Mouse (Mus musculus) lung, embryonic 15.5 days (tissue): Measurements from ENCODE around the gene Syt3. TPM values are rescaled to one million over a fixed set of nuclear protein-coding genes. Genes with fewer than 3 reads are reported as not detected.

Experiments used
- ATAC-seq: fragments of 200-750 bp; cut with Nextera tagmentation; 2 replicates; pipeline ENCODE4 v1.8.0; 2017; ENCODE audit warnings: moderate number of reproducible peaks, borderline replicate concordance; ENCODE audit not compliant: low FRiP score, low TSS enrichment; ENCODE audit errors: extremely low read depth
- H3K27ac ChIP-seq: fragments of 300-500 bp; sonication (generic); 2 replicates; pipeline ENCODE4 v1.5.1; 2015; ENCODE audit warnings: moderate library complexity, mild to moderate bottlenecking, inconsistent platforms
- H3K27me3 ChIP-seq: fragments of 300-500 bp; sonication (generic); 2 replicates; pipeline ENCODE4 v1.6.1; 2015; ENCODE audit warnings: inconsistent platforms
- H3K36me3 ChIP-seq: fragments of 300-500 bp; sonication (generic); 2 replicates; pipeline ENCODE4 v1.6.1; 2015; ENCODE audit warnings: inconsistent platforms
- H3K4me1 ChIP-seq: fragments of 300-500 bp; sonication (generic); 2 replicates; pipeline ENCODE4 v1.6.1; 2015; ENCODE audit warnings: inconsistent platforms
- H3K4me2 ChIP-seq: fragments of 300-500 bp; sonication (generic); 2 replicates; pipeline ENCODE4 v1.6.1; 2015; ENCODE audit warnings: inconsistent platforms, mild to moderate bottlenecking, moderate library complexity
- H3K4me3 ChIP-seq: fragments of 300-500 bp; sonication (generic); 2 replicates; pipeline ENCODE4 v1.5.1; 2015; ENCODE audit warnings: mild to moderate bottlenecking, inconsistent platforms
- H3K9ac ChIP-seq: fragments of 300-500 bp; sonication (generic); 2 replicates; pipeline ENCODE4 v1.6.1; 2015; ENCODE audit warnings: inconsistent platforms
- H3K9me3 ChIP-seq: fragments of 300-500 bp; sonication (generic); 2 replicates; pipeline ENCODE4 v1.6.1; 2016; ENCODE audit warnings: inconsistent platforms
- WGBS: fragments of 180-500 bp; shearing (Covaris S2); methylation state at CpG from one replicate; pipeline ENCODE4 v1.1.7; 2015; 5-methylcytosine and 5-hydroxymethylcytosine counted together
- polyA plus RNA-seq: library from polyadenylated mRNA; unstranded; fragments of >200 nt; fragmentation: Nextera tagmentation; extraction: Ambion mirVana; gene quantifications from 2 replicates; pipeline ENCODE4 v1.2.1, GENCODE M21; 2015

Gene Syt3
- polyA plus RNA-seq, 1 experiment from 2014 or later, result 2.3 TPM

DNA sequence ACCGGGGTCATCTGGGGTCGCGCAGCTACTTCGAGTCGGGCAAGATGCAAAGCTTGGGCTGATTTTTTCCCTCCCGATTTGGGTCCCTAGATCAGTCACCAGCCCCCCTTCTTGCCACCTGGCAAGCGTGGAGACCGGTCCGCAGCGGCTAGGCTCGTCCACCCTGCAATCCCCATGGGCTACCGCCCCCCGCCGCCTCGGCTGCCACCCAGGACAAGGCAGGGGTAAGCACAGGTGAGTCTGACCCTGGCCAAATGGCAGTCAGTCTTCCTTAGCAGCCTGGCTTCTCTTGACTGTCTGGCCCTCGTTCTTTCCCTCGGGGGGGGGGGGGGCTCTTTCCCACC is 786 bp downstream of the Syt3 start:
- H3K9ac ChIP-seq, result peak overlapping the region; percentile 1; the same call in 1 of the 2 replicates
- WGBS, result 2% methylated on average over 17 of the region's 17 CpGs
- no peak overlapping the region for H3K27ac ChIP-seq
- peaks cover 2% of the 10 kb centered on the region; the same call in 1 of the 2 replicates for H3K4me1 ChIP-seq
- H3K9me3 ChIP-seq, result no peaks in the 10 kb centered on the region
- H3K27me3 ChIP-seq, result peaks cover 27% of the 10 kb centered on the region
- peak; percentile 62; the same call in 1 of the 2 replicates for ATAC-seq
- H3K36me3 ChIP-seq, result no peaks in the 10 kb centered on the region
- H3K4me3 ChIP-seq, result peak overlapping the region; percentile 50
- H3K4me2 ChIP-seq, result peak overlapping the region; percentile 87

DNA sequence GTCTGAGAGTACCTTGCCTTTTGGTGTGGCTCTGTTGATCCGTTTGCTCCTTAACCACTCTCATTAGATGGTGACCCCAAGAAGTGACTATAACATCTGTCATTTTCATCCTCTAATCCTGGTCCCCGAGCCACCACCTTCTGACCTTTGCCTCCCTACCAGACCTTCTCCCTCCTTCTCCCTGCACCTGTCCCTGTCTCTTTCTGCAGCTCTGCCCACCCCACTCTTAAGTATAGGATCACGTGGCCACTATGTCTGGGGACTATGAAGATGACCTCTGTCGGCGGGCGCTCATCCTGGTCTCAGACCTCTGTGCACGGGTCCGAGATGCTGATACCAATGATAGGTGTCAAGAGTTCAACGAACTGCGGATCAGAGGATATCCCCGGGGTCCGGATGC is 1.8 kb downstream of the Syt3 start, which contains the start of gene 1700008O03Rik:
1700008O03Rik (minus strand) TSS at position 101 of the 400 bp plus-strand sequence.
- H3K4me1 ChIP-seq, result peaks cover 2% of the 10 kb centered on the region; the same call in 1 of the 2 replicates
- H3K9me3 ChIP-seq, result no peaks in the 10 kb centered on the region
- peak within 1 kb of the TSS; percentile 50 for H3K4me3 ChIP-seq
- WGBS, result 70% methylated on average over 12 of the region's 12 CpGs
- peaks cover 27% of the 10 kb centered on the region for H3K27me3 ChIP-seq
- H3K9ac ChIP-seq, result peak within 1 kb of the TSS; percentile 1; the same call in 1 of the 2 replicates
- H3K27ac ChIP-seq, result no peak within 1 kb of the TSS
- H3K4me2 ChIP-seq, result peak within 1 kb of the TSS; percentile 87
- no peak for ATAC-seq
- no peaks in the 10 kb centered on the region for H3K36me3 ChIP-seq

DNA sequence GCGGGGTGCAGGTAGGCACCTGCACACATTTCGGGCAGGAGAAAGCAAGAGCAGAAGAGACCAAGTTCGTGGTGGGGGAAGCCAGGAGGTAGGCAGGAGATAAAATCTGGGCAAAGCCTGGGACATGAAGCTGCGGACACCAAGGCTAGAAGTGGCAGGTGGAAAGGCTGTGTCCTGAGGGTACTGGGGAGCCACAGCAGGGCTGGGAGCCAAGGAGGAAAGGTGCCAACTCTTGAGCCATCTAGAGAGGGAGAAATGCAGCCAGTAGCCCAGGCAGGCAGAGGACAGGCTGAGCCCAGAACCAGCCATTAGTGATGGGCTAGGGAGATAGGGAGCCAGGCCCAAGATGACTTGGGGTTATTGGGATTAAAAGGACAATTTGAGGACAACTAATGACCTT is 7.9 kb downstream of the Syt3 start:
- Histone ChIP-seq H3K9ac (no peak overlapping the region), H3K9me3 (no peaks in the 10 kb centered on the region), H3K4me1 (no peaks in the 10 kb centered on the region), H3K27ac (no peak overlapping the region), H3K27me3 (peaks cover 10% of the 10 kb centered on the region), H3K4me2 (no peak overlapping the region), H3K4me3 (no peak overlapping the region), H3K36me3 (no peaks in the 10 kb centered on the region)
- no peak for ATAC-seq
- WGBS, result 78% methylated on average over 4 of the region's 4 CpGs

DNA sequence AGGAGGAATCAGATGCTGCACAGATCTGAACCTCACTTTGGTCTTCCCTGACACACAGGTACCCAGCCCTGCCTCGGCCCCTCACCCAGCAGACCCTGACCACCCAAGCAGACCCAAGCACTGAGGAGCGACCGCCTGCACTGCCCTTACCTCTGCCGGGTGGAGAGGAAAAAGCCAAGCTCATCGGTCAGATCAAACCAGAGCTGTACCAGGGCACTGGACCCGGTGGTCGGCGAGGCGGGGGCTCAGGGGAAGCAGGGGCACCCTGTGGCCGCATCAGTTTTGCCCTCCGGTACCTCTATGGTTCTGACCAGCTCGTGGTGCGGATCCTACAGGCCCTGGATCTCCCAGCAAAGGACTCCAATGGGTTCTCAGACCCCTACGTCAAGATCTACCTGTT is 8.4 kb downstream of the Syt3 start:
- Histone ChIP-seq H3K4me3 (no peak overlapping the region), H3K9me3 (no peaks in the 10 kb centered on the region), H3K4me1 (no peaks in the 10 kb centered on the region), H3K27ac (no peak overlapping the region), H3K36me3 (no peaks in the 10 kb centered on the region), H3K27me3 (peaks cover 7% of the 10 kb centered on the region), H3K9ac (no peak overlapping the region), H3K4me2 (no peak overlapping the region)
- 81% methylated on average over 14 of the region's 14 CpGs for WGBS
- no peak for ATAC-seq

DNA sequence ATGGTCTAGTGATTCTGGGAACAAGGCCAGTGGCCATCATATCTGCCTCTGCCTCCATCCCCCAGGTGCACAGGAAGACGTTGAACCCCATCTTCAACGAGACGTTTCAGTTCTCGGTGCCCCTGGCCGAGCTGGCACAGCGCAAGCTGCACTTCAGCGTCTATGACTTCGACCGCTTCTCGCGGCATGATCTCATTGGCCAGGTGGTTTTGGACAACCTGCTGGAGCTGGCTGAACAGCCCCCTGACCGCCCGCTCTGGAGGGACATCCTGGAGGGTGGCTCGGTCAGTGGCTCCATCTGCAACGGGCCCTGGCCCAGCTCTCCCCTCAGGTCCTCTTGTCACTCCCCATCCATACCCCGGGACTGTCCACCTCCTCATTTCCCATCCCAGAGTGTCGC is 9.4 kb downstream of the Syt3 start:
- 86% methylated on average over 17 of the region's 17 CpGs for WGBS
- Histone ChIP-seq H3K27ac (no peak overlapping the region), H3K9ac (no peak overlapping the region), H3K9me3 (no peaks in the 10 kb centered on the region), H3K4me1 (no peaks in the 10 kb centered on the region), H3K36me3 (no peaks in the 10 kb centered on the region), H3K4me2 (no peak overlapping the region), H3K4me3 (no peak overlapping the region), H3K27me3 (no peaks in the 10 kb centered on the region)
- ATAC-seq, result no peak

DNA sequence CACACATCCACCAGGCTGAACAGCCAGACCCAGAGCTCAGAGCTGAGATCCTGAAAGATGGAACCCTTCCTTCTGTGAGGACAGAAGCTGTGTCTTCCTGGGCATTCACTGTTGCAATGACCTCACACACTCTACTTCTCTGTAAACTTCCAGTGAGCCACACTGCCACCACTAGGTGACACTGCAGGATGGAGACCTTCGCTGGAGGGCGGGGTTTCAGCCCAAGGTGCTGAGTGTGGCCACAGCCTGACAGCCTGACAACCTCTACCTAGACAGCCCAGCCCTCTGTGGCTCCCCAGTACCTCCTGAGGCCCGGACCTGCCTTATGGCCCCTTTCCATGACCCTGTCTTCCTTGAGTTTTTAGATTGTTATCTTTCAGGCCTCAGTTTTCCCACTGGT is 14.7 kb downstream of the Syt3 start:
- peak; percentile 56 for ATAC-seq
- Histone ChIP-seq H3K27ac (no peak overlapping the region), H3K4me3 (no peak overlapping the region), H3K4me2 (no peak overlapping the region), H3K9ac (no peak overlapping the region), H3K9me3 (no peaks in the 10 kb centered on the region), H3K4me1 (no peaks in the 10 kb centered on the region), H3K27me3 (no peaks in the 10 kb centered on the region; the same call in 1 of the 2 replicates), H3K36me3 (no peaks in the 10 kb centered on the region)
- WGBS, result 22% methylated on average over 3 of the region's 3 CpGs

DNA sequence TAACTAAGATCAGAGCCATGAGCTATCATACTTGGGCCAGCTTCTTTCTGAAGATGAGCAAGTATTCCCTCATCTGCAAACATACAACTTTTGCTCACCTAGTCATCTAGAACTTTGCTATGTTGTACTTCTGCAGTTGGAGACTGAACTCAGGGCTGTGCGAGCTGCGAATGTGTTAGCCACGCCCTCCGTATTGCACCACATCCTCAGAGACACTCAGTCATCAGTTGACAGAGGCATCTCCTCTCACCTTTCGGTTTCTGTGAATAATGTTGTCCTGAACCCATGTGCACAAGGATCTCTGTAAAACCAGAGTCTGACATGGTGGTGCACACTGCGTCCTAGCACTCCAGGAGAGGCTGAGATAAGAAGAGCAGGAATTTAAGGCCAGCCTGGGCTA is 17.8 kb downstream of the Syt3 start:
- ATAC-seq, result no peak
- Histone ChIP-seq H3K27ac (no peak overlapping the region), H3K4me1 (peaks cover 3% of the 10 kb centered on the region; the same call in 1 of the 2 replicates), H3K4me2 (no peak overlapping the region), H3K36me3 (no peaks in the 10 kb centered on the region), H3K27me3 (no peaks in the 10 kb centered on the region; the same call in 1 of the 2 replicates), H3K9me3 (no peaks in the 10 kb centered on the region), H3K4me3 (no peak overlapping the region), H3K9ac (no peak overlapping the region)
- WGBS, result 63% methylated on average over 6 of the region's 6 CpGs

DNA sequence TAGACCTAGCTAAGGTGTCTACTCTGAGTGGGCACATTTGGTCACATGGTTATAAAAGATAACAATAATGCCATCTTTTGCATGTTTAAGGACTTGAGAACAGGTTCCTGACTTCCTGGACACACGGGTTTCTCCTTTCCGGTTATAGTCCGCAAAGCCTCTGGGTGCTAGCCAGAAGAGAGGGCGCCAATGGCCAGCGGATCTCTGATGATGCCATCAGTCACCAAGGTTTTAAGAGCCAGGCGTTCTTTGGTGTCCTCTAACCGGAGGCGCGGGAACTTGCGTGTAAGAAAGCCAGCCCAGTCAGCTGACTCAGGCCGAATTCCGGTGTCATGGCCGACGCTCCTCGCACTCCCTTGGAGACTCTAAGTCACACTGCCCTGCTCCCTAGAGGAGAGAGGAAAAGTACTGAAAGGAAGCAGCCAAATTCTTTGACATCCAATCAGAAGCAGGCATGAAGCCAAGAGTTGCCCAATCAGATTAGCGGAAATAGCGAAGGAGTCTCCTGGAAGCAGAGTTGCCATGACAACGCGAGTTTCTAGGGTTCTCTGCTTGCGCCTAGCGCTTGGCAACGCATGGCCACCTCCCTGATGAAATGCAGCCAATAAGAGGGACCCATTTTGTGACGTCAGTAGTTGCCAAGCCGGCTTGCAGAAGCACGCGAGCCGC is 21.6 kb downstream of the Syt3 start:
- 2% methylated on average over 27 of the region's 27 CpGs for WGBS

DNA sequence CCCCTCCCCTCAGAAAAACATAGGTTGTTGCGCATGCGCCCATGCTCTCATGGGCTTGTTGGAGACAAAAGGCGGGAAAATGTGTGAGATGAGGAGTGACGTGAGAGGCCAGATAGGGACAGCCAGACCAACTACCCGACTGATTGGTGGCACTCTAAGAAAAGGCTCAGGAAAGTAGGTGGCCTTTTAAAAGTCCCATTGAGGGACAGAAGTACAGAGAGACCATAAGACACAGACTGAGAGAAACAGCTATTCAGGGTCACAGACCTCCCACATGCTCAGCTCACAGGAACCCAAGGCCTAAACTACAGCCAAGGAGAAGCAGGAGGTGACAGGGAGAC is 22.1 kb downstream of the Syt3 start:
- ATAC-seq, result no peak; the same call in 1 of the 2 replicates
- Histone ChIP-seq H3K9ac (no peak overlapping the region), H3K27ac (no peak overlapping the region), H3K9me3 (no peaks in the 10 kb centered on the region), H3K4me3 (no peak overlapping the region), H3K27me3 (peaks cover 3% of the 10 kb centered on the region), H3K4me1 (peaks cover 3% of the 10 kb centered on the region; the same call in 1 of the 2 replicates), H3K36me3 (no peaks in the 10 kb centered on the region), H3K4me2 (no peak overlapping the region)
- under 1% methylated on average over 5 of the region's 5 CpGs for WGBS

More for the DNA sequence above, 21.6 kb downstream of the Syt3 start:
- Histone ChIP-seq H3K4me1 (peaks cover 3% of the 10 kb centered on the region; the same call in 1 of the 2 replicates), H3K27me3 (peaks cover 3% of the 10 kb centered on the region), H3K9ac (no peak overlapping the region), H3K36me3 (no peaks in the 10 kb centered on the region), H3K9me3 (no peaks in the 10 kb centered on the region), H3K4me3 (peak overlapping the region; percentile 32), H3K27ac (peak overlapping the region; percentile 55), H3K4me2 (peak overlapping the region; percentile 62)
- peak; percentile 96 for ATAC-seq

DNA sequence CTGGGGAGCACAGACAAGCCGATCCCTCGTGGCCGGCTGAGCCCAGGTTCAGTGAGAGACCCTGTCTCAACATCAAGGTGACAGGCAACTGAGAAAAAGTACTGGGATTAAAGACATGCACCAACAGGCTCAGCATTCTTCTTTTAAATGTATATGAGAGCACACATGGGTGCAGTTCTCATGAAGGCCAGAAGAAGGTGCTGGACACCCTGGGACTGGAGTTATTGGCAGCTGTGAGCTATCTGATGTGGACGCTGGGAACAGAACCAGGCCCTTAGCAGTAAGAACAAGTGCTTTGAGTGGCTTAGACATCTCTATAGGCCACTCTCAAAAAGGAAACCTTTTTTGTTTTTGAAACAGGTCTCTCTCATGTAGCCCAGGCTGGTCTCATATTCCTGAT is 27.2 kb downstream of the Syt3 start:
- Histone ChIP-seq H3K36me3 (no peaks in the 10 kb centered on the region), H3K4me3 (no peak overlapping the region), H3K9ac (no peak overlapping the region), H3K27me3 (peaks cover 3% of the 10 kb centered on the region; the same call in 1 of the 2 replicates), H3K4me2 (no peak overlapping the region), H3K4me1 (peaks cover 5% of the 10 kb centered on the region; the same call in 1 of the 2 replicates), H3K9me3 (no peaks in the 10 kb centered on the region), H3K27ac (no peak overlapping the region)
- WGBS, result 77% methylated on average over 4 of the region's 4 CpGs
- ATAC-seq, result no peak

DNA sequence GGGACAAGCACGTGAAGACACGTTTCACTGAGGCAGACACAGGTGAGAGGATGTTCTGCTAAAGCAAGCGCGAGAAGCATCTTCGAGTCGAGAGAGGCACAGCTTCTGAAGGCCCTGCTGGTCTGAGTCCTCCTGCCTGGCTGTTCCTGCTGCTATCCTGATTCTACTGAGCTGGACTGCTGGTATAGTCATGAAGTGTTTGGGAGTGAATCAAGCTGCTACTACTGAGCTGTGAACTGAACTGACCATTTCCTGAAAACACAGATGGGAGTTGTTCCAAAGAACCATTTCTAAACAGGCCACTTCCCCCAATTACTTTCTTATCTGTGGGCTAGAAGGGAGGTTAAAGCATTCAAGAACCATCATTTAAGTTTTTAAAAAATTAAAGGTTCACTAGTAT is 29.4 kb downstream of the Syt3 start:
- H3K36me3 ChIP-seq, result no peaks in the 10 kb centered on the region
- H3K27ac ChIP-seq, result 0 out of 2 replicates have a peak overlapping the region, but pooled peaks have one; percentile 15
- ATAC-seq, result peak; percentile 62; the same call in 1 of the 2 replicates
- H3K4me2 ChIP-seq, result no peak overlapping the region
- H3K4me3 ChIP-seq, result no peak overlapping the region
- H3K9ac ChIP-seq, result no peak overlapping the region
- no peaks in the 10 kb centered on the region for H3K27me3 ChIP-seq
- H3K4me1 ChIP-seq, result peaks cover 5% of the 10 kb centered on the region; the same call in 1 of the 2 replicates
- WGBS, result 54% methylated on average over 6 of the region's 6 CpGs
- no peaks in the 10 kb centered on the region for H3K9me3 ChIP-seq

DNA sequence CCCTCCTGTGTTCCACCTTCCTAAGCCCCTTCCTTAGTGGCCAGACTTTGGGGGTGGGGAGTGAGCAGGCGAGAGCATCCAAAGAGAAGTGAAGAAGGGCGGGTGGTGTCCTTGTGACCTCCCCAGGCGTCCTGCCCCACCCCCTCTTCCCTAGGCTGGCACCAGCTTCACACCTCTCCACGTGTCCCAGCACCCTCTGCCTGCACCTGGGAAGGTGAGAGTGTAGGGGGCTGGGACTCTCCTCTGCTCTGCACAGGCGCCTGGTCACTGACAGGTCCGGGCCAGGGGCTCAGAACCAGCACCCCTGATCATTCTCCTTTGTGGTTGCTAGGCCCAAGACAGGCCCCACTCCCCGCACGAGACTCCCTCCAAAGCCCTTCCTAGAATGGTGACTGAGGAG is 43.8 kb downstream of the Syt3 start:
- 10% methylated on average over 8 of the region's 8 CpGs for WGBS
- H3K27ac ChIP-seq, result no peak overlapping the region
- no peak for ATAC-seq
- H3K36me3 ChIP-seq, result no peaks in the 10 kb centered on the region
- 0 out of 2 replicates have a peak overlapping the region, but pooled peaks have one; percentile 49 for H3K4me3 ChIP-seq
- H3K4me1 ChIP-seq, result peaks cover 7% of the 10 kb centered on the region; the same call in 1 of the 2 replicates
- peak overlapping the region; percentile 80; the same call in 1 of the 2 replicates for H3K4me2 ChIP-seq
- H3K9ac ChIP-seq, result no peak overlapping the region
- no peaks in the 10 kb centered on the region for H3K9me3 ChIP-seq
- H3K27me3 ChIP-seq, result peaks cover 58% of the 10 kb centered on the region
